Mouse (Mus musculus): ENCODE data around the gene Liph. TPM values are rescaled to one million over a fixed set of nuclear protein-coding genes. Genes with fewer than 3 reads are reported as not detected.

Liph gene
- polyA plus RNA-seq, 1 experiment, result 0.08 TPM

DNA sequence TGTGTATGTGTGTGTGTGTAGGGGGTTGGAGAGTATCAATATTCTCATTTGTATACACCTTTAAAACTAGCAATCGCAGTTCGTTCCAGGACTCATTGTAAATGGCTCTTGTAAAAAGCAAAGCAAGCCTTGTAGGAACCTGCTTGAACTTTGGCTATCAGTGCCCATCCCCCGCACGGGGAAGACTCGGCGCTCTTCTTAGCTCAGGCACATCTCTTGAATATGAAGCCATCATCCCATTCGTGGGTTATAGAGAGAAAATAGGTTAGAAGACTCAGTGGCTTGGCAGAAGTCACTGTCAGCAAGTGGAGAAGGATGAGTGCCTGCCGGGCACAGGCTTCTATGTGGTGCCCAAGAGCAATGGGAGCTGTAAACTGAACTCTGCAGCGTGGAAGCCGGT lies 90.8 kb downstream of the Liph start:
- TF ChIP-seq GATA1 (IDR thresholded peaks at IDR 0.05; ENCODE audit: low read length), result no peak

Other genes starting within 250 kb of the Liph start
- gene Ehhadh, start 207.9 kb downstream of the Liph start, polyA plus RNA-seq (2012), result not detected in 2 replicates
- gene Map3k13, start 201.3 kb downstream of the Liph start, polyA plus RNA-seq (2012), result 0.03 and 0.05 TPM in 2 replicates
- 2.2 and 2.6 TPM in 2 replicates for gene Tmem41a, start 48.1 kb downstream of the Liph start, polyA plus RNA-seq (2012)
- gene Senp2, start 13.8 kb upstream of the Liph start, polyA plus RNA-seq (2012), result 19.0 and 22.6 TPM in 2 replicates
- 0.10 TPM in 1 of 2 replicates, not detected in the other for gene Igf2bp2, start 167.6 kb upstream of the Liph start, polyA plus RNA-seq (2012)

All from G1E-ER4 (cell line).